Mouse (Mus musculus) ES-E14 (cell line): ENCODE data around the gene Ifi27. TPM values are rescaled to one million over a fixed set of nuclear protein-coding genes. Genes with fewer than 3 reads are reported as not detected.
A peak's percentile ranks its signal among the peaks of the same experiment; 100 is the strongest.

Experiments
- DNase-seq: peaks from one replicate; pipeline ENCODE4 v3.0.0-alpha.2; 2013; ENCODE audit warnings: low read depth, low spot score
- H3K27ac ChIP-seq: 2 replicates; pipeline ENCODE4 v1.5.1; 2012; ENCODE audit warnings: low read depth, mild to moderate bottlenecking, low read length, moderate library complexity, mixed read lengths; ENCODE audit not compliant: poor library complexity, insufficient read depth, severe bottlenecking
- H3K36me3 ChIP-seq: 2 replicates; pipeline ENCODE4 v1.6.1; 2012; ENCODE audit warnings: mild to moderate bottlenecking, low read length, moderate library complexity, mixed read lengths; ENCODE audit not compliant: control insufficient read depth, poor library complexity, insufficient read depth, severe bottlenecking
- H3K4me1 ChIP-seq, 2 experiments: fragments of 150-350 bp in 1 of 2; sonication (generic) in 1 of 2; 2 replicates each; pipeline ENCODE4 v1.6.1; 2012; ENCODE audit warnings: low read length in 2 of 2, mild to moderate bottlenecking in 1 of 2, mixed read lengths in 1 of 2; ENCODE audit not compliant: control insufficient read depth in 2 of 2, insufficient read depth in 2 of 2, poor library complexity in 1 of 2
- H3K4me3 ChIP-seq, 2 experiments: fragments of 150-350 bp in 1 of 2; sonication (generic) in 1 of 2; 2 replicates each; pipeline ENCODE4 v1.5.1; 2012; ENCODE audit warnings: low read length in 2 of 2, low read depth in 1 of 2, mild to moderate bottlenecking in 1 of 2, mixed read lengths in 1 of 2; ENCODE audit not compliant: insufficient read depth in 1 of 2, poor library complexity in 1 of 2, severe bottlenecking in 1 of 2
- H3K9ac ChIP-seq: 2 replicates; pipeline ENCODE4 v1.6.1; 2012; ENCODE audit warnings: low read depth, mild to moderate bottlenecking, low read length, mixed read lengths; ENCODE audit not compliant: poor library complexity, insufficient read depth, severe bottlenecking
- H3K9me3 ChIP-seq: fragments of 150-350 bp; sonication (generic); 2 replicates; pipeline ENCODE4 v1.6.1; 2012; ENCODE audit warnings: low read depth, mild to moderate bottlenecking, low read length; ENCODE audit not compliant: control insufficient read depth, insufficient read depth
- CHD2 ChIP-seq: IDR thresholded peaks from 2 replicates; pipeline ENCODE4 v1.6.1; 2014; ENCODE audit warnings: mild to moderate bottlenecking, low read depth, low read length, inconsistent platforms
- HCFC1 ChIP-seq: IDR thresholded peaks from 2 replicates; pipeline ENCODE4 v1.6.1; 2012; ENCODE audit warnings: low read length, inconsistent platforms, borderline replicate concordance; ENCODE audit not compliant: insufficient read depth
- MAFK ChIP-seq: IDR thresholded peaks from 2 replicates; pipeline ENCODE4 v1.6.1; 2014; ENCODE audit warnings: mild to moderate bottlenecking, low read depth, low read length, inconsistent platforms; ENCODE audit not compliant: insufficient read depth
- ZC3H11A ChIP-seq: IDR thresholded peaks from 2 replicates; pipeline ENCODE4 v1.6.1; 2012; ENCODE audit warnings: low read depth, mild to moderate bottlenecking, inconsistent platforms, low read length, borderline replicate concordance
- ZNF384 ChIP-seq: IDR thresholded peaks from 2 replicates; pipeline ENCODE4 v1.6.1; 2012; ENCODE audit warnings: low read depth, low read length, inconsistent platforms
- in situ Hi-C, 2 experiments: fragments of 600-800 bp; cut with MboI; formaldehyde crosslinking; loops; one replicate each; pipeline ENCODE4 v1.15.1; 2025; ENCODE audit warnings: low sequenced_read_pairs in 2 of 2, inconsistent platforms in 1 of 2; ENCODE audit not compliant: unreplicated experiment in 2 of 2
- total RNA-seq: library from RNA; depleted of rRNA; stranded (reverse); fragments of 300-350 nt; gene quantifications from 2 replicates; pipeline ENCODE4 v1.2.3, GENCODE M21; 2012

Gene Ifi27
- total RNA-seq, 1 experiment = 2.1 TPM

- in situ Hi-C loops = no loop called here
- H3K4me3 ChIP-seq = no peak within 1 kb of the TSS
- H3K9ac ChIP-seq = no peak within 1 kb of the TSS
- no peaks in the 10 kb centered on the region for H3K4me1 ChIP-seq
- DNase-seq = no peak
- no peak for TF ChIP-seq ZC3H11A
- TF ChIP-seq ZNF384 = no peak
- no peak for TF ChIP-seq HCFC1
- TF ChIP-seq CHD2 = no peak
- no peak for TF ChIP-seq MAFK
- H3K27ac ChIP-seq = no peak within 1 kb of the TSS
- H3K36me3 ChIP-seq = peaks cover 61% of the 10 kb centered on the region
- no peaks in the 10 kb centered on the region for H3K9me3 ChIP-seq
These were observed 26.3 kb upstream of the Ifi27 start, which contains the start of gene 9330161L09Rik for GRCm38 (mm10) chr12:103407720-103408119. 9330161L09Rik (minus strand) TSS chr12:103407820.

DNA sequence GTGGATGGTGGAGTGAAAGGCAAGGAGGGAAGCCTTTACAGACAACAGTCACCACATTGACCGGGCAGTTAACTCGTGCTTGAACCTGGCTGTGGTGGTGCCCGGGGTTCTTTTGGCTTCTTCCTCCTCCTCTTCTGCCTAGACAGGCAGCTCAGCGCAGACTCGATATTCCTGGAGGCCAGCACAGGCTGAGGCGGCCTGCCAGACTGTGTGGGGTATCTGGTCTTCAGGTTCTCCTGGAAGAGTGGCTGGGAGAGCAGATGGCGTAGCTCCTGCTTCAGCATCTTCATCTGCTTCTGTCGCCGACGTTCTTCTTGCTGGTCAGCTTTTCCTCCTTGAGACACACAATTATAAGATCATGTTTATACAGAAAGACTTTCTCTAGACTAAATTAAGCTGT, 25.9 kb upstream of the Ifi27 start:
- H3K9me3 ChIP-seq = no peaks in the 10 kb centered on the region
- DNase-seq = no peak
- peaks cover 62% of the 10 kb centered on the region for H3K36me3 ChIP-seq
- no peak overlapping the region for H3K27ac ChIP-seq
- in situ Hi-C loops = no loop called here
- no peak for TF ChIP-seq ZC3H11A
- no peak for TF ChIP-seq ZNF384
- TF ChIP-seq HCFC1 = no peak
- TF ChIP-seq MAFK = no peak
- TF ChIP-seq CHD2 = no peak
- no peaks in the 10 kb centered on the region for H3K4me1 ChIP-seq
- H3K9ac ChIP-seq = no peak overlapping the region
- no peak overlapping the region for H3K4me3 ChIP-seq

DNA sequence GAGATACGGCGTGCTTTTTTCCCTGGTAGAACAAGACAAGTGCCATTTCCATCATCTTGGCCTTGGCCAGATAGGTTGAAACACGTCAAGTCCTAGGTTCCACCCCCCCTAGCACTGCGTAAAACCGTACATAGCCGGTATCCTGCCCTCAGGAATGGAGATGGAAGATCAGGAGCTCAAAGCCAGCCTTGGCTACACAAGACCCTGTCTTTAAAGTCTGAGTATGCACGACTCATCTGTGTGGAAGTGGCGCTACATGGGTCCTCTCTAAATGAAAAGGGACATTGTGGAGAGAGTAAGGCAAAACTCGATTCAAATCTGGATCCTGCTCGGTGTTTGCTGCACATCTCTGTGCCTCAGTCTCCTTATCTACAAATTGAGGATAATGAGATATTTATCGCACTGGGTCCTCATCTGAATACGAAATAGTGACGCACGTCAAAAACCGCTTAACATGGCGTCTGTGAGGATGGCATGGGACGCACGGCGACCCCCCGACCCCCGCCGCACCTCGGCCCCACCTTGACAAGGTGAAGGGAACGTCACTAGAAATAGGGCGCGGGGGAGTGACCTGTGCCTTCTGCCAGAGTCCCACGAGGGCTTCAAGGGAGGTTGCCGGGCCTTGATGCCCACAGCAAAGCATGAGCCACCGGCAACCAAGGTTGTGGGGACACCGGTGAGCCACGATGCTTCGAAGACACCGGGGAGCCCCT, 8.8 kb upstream of the Ifi27 start:
- Histone ChIP-seq H3K4me3 (peak overlapping the region; percentile 88 to 96), H3K4me1 (peaks cover 4 to 7% of the 10 kb centered on the region in 2 experiments), H3K9ac (peak overlapping the region; percentile 98), H3K9me3 (no peaks in the 10 kb centered on the region), H3K27ac (peak overlapping the region; percentile 69; the same call in 1 of the 2 replicates), H3K36me3 (peaks cover 10% of the 10 kb centered on the region)
- in situ Hi-C loops = no loop called here
- DNase-seq = no peak
- TF ChIP-seq ZNF384 (no peak), ZC3H11A (no peak), HCFC1 (no peak), MAFK (no peak), CHD2 (no peak)

GRCm38 (mm10) chr12:103425729-103426470, 8.1 kb upstream of the Ifi27 start, which contains the start of gene Ddx24:
Ddx24 (minus strand) TSS chr12:103425830.
- no peaks in the 10 kb centered on the region for H3K9me3 ChIP-seq
- H3K9ac ChIP-seq = peak within 1 kb of the TSS; percentile 98
- H3K4me3 ChIP-seq = peak within 1 kb of the TSS; percentile 88 to 96
- no peak for TF ChIP-seq CHD2
- peak; percentile 48; the same call in 1 of the 2 replicates for TF ChIP-seq ZC3H11A
- no peak; the same call in 1 of the 2 replicates for TF ChIP-seq HCFC1
- TF ChIP-seq MAFK = no peak; the same call in 1 of the 2 replicates
- H3K4me1 ChIP-seq = peaks cover 4 to 7% of the 10 kb centered on the region in 2 experiments
- peaks cover 10% of the 10 kb centered on the region for H3K36me3 ChIP-seq
- in situ Hi-C loops = no loop called here
- peak; percentile 96 for DNase-seq
- peak within 1 kb of the TSS; percentile 69; the same call in 1 of the 2 replicates for H3K27ac ChIP-seq
